Mouse (Mus musculus) spleen, adult 2 months (tissue): ENCODE measurements around the gene Nppc. TPM values are rescaled to one million over a fixed set of nuclear protein-coding genes. Genes with fewer than 3 reads are reported as not detected.

ENCODE experiments used
- DNase-seq, 2 experiments: peaks; one replicate each; pipeline versions ENCODE4 v3.0.0 to v3.0.0-alpha.2; 2012 to 2021; ENCODE audit warnings: low spot score in 2 of 2, low read depth in 1 of 2
- H3K27ac ChIP-seq: fragments of 200-500 bp; 2 replicates; pipeline ENCODE4 v1.5.1; 2012; ENCODE audit warnings: low read length, inconsistent platforms; ENCODE audit not compliant: insufficient read depth
- H3K27me3 ChIP-seq: fragments of 200-500 bp; 2 replicates; pipeline ENCODE4 v1.6.1; 2012; ENCODE audit warnings: mild to moderate bottlenecking, moderate library complexity, low read length, inconsistent platforms; ENCODE audit not compliant: control insufficient read depth, insufficient read depth
- H3K36me3 ChIP-seq: fragments of 200-500 bp; 2 replicates; pipeline ENCODE4 v1.6.1; 2012; ENCODE audit warnings: mild to moderate bottlenecking, low read length, inconsistent platforms; ENCODE audit not compliant: control insufficient read depth, insufficient read depth
- H3K4me1 ChIP-seq: fragments of 200-500 bp; 2 replicates; pipeline ENCODE4 v1.6.1; 2011; ENCODE audit warnings: inconsistent platforms; ENCODE audit not compliant: control insufficient read depth, insufficient read depth, insufficient read length
- H3K4me3 ChIP-seq: fragments of 200-500 bp; 2 replicates; pipeline ENCODE4 v1.5.1; 2011; ENCODE audit warnings: mild to moderate bottlenecking, inconsistent platforms; ENCODE audit not compliant: insufficient read depth, insufficient read length; ENCODE audit errors: extremely low read depth
- CTCF ChIP-seq: fragments of 200-500 bp; IDR thresholded peaks from 2 replicates; pipeline ENCODE4 v1.5.1; 2011; ENCODE audit warnings: mild to moderate bottlenecking, inconsistent platforms; ENCODE audit not compliant: insufficient read depth, insufficient read length, insufficient replicate concordance; ENCODE audit errors: extremely low read depth
- POLR2A ChIP-seq: fragments of 200-500 bp; IDR thresholded peaks from 2 replicates; pipeline ENCODE4 v1.6.1; 2011; ENCODE audit warnings: low read depth, low read length, inconsistent platforms
- WGBS: fragments of 180-500 bp; shearing (Covaris S2); methylation state at CpG from one replicate; pipeline ENCODE4 v1.1.7; 2018; 5-methylcytosine and 5-hydroxymethylcytosine counted together
- polyA plus RNA-seq: library from polyadenylated mRNA; depleted of rRNA; stranded (reverse); fragments of >200 nt; gene quantifications from 2 replicates; pipeline ENCODE4 v1.2.3, GENCODE M21; 2012; rRNA removed

Nppc gene
- polyA plus RNA-seq, 1 experiment: not detected

DNA sequence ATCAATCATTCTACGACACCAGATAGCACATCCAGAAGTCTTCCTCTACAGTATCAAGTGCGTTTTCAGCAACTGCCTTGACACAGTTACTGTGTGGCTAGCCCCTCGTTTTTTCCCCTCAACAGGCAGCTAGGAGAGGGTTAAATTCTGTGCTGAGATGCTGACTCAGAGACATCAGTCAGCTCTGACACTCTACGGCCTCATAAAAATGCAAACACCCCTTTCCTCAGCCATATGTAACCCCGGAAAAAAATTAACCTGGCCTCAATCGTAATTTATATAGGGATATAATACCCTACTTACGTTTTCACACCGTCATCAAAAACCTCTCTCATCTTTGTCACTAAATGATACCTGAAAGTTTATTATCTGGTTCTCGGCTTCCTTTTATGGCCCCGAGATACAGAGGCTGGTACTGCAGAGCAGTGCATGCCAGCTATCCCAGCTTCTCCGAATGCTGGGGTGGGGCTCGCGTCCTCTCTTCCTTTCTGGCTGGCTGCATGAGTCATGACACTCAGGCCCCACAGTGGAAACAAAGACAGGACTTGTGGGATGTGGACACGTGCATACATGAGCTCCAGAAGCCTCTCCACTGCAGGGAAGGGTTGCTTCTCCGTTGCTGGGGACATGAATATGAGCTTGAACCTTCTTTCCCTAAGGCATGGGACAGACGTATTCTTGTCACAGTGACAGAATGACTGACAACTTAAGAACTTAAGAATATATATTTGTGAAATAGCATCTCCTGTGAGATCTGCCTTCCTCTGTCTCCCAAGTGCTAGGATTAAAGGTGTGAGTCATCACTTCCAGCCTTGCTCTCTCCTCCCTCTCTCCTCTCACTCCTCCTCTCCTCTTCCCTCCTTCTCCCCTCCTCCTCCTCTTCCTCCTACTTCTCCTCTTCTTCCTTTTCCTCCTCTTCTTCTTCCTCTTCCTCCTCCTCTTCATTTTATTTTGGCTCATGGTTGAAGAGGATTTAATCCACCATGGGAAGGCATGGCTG, 47.1 kb downstream of the Nppc start:
- no peak for DNase-seq
- WGBS: 51% methylated on average over 16 of the region's 16 CpGs
- Histone ChIP-seq H3K4me3 (no peak overlapping the region), H3K27ac (no peak overlapping the region), H3K27me3 (no peaks in the 10 kb centered on the region), H3K4me1 (no peaks in the 10 kb centered on the region), H3K36me3 (no peaks in the 10 kb centered on the region)
- no peak for TF ChIP-seq CTCF
- TF ChIP-seq POLR2A: no peak

DNA sequence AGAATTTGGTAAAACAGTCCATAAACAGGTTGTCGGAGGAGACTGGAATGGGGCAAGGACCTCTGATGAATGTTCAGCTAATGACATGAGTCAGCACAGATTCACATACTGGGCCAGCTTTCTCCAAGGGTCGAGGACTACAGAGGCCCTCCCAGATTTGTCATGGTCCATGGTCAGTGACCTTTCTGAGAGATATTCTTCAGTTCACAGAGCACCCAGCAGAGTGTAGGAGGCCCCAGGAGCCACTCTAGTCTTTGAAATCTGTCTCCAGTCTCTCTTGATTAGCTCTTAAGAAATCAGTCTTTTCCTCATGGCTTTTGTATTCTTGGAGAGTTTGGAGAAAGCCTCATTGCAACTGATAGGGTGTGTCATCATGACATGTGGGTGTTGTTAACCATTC, 48.1 kb downstream of the Nppc start:
- no peaks in the 10 kb centered on the region for H3K27me3 ChIP-seq
- TF ChIP-seq CTCF: no peak
- no peak for TF ChIP-seq POLR2A
- H3K4me1 ChIP-seq: no peaks in the 10 kb centered on the region
- 86% methylated on average over 2 of the region's 2 CpGs for WGBS
- DNase-seq: no peak
- H3K27ac ChIP-seq: no peak overlapping the region
- no peaks in the 10 kb centered on the region for H3K36me3 ChIP-seq
- no peak overlapping the region for H3K4me3 ChIP-seq

DNA sequence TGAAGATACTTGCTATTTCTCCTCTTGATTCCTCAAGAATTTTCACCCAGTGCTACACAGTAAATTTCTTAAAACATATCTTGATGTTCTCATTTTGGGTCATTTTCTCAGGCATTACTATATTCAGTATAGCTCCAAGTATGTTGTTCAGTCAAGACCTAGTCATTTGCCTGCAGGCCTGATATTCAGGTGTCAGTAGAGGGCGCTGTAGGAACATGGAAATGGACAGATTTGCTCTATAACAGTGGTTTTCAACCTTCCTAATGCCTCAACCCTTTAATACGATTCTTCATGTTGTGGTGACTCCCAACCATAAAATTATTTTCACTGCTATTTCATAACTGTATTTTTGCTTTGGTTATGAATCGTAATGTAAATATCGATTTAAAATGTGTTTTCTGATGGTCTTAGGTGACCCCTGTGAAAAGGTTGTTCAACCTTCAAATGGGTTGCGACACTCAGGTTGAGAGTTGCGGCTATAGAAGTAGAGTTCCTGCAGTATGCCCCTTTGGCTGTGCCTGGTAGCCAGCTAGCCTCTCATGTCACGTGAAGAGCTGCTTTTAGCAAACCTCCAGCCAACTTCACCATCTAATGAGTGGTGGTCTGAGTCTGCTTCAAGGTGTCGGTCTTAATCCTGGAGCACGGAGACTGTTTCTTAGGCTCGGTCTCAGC, 51.8 kb downstream of the Nppc start:
- Histone ChIP-seq H3K36me3 (no peaks in the 10 kb centered on the region), H3K4me1 (no peaks in the 10 kb centered on the region), H3K4me3 (no peak overlapping the region), H3K27me3 (no peaks in the 10 kb centered on the region), H3K27ac (no peak overlapping the region)
- no peak for TF ChIP-seq POLR2A
- TF ChIP-seq CTCF: 0 out of 2 replicates have a peak, but pooled peaks have one; percentile 4
- DNase-seq: peak; percentile 9 to 44
- WGBS: 61% methylated on average over 10 of the region's 10 CpGs

Other genes with a start within 250 kb of the Nppc start
- 0.11 and 0.34 TPM in 2 replicates for gene Nmur1, start 244.3 kb downstream of the Nppc start, polyA plus RNA-seq
- not detected in 2 replicates for gene Tex44, start 244.2 kb downstream of the Nppc start, polyA plus RNA-seq
- 915 and 918 TPM in 2 replicates for gene Ptma, start 143.8 kb downstream of the Nppc start, polyA plus RNA-seq
- gene Pde6d, start 87.9 kb downstream of the Nppc start, polyA plus RNA-seq: 11.3 and 11.7 TPM in 2 replicates
- 20.0 and 24.2 TPM in 2 replicates for gene Cops7b, start 87.7 kb downstream of the Nppc start, polyA plus RNA-seq
- gene Dis3l2, start 33.2 kb upstream of the Nppc start, polyA plus RNA-seq: 8.8 and 11.0 TPM in 2 replicates